Mouse (Mus musculus): ENCODE measurements around the gene Tshz2. TPM values are rescaled to one million over a fixed set of nuclear protein-coding genes. Genes with fewer than 3 reads are reported as not detected.
"Not testable (repeated sequence)": the region's sequence is repeated elsewhere in the genome, so short reads cannot be mapped to it uniquely, and the experiment has no call there.

Gene Tshz2
- polyA plus RNA-seq, 1 experiment from 2014 or later, result 13.0 TPM

DNA sequence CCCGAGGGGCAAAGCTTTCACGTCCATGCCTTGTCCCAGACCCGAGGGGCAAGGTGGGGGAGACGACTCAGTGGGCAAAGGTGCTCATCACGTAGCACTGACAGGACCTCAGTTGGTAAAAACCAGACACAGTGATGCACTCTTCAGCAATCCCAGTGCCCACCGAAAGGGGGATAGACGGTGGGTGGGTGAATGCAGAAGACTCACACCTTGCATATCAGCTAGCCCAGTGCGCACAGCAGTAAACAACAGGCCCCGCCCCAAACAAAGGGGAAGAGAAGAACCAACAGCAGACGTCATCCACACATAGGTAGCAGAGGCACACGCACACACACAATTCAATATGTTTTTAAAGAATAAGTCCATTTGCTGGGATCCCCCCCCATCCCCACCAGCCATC lies 221.7 kb downstream of the Tshz2 start:
- no peaks in the 10 kb centered on the region for H3K4me1 ChIP-seq (ENCODE audit: control insufficient read depth, insufficient read depth, low read length)
- 91% methylated on average over 11 of the region's 11 CpGs for WGBS
- no peak overlapping the region for H3K27ac ChIP-seq (replicated peaks; ENCODE audit: low read depth, low read length)
- H3K27me3 ChIP-seq (ENCODE audit: control insufficient read depth, insufficient read depth, low read length), result no peaks in the 10 kb centered on the region
- no peaks in the 10 kb centered on the region for H3K9me3 ChIP-seq (ENCODE audit: control insufficient read depth, low read length)
- DNase-seq (no peak), ATAC-seq (ENCODE audit: low FRiP score, low TSS enrichment) (no peak)
- no peak overlapping the region for H3K4me2 ChIP-seq (ENCODE audit: low read length)
- no peak overlapping the region for H3K4me3 ChIP-seq (replicated peaks; ENCODE audit: low read depth, low read length)
- no peak overlapping the region for H3K9ac ChIP-seq (replicated peaks; ENCODE audit: low read length)
- no peaks in the 10 kb centered on the region for H3K36me3 ChIP-seq (ENCODE audit: control insufficient read depth, insufficient read depth, low read length)

DNA sequence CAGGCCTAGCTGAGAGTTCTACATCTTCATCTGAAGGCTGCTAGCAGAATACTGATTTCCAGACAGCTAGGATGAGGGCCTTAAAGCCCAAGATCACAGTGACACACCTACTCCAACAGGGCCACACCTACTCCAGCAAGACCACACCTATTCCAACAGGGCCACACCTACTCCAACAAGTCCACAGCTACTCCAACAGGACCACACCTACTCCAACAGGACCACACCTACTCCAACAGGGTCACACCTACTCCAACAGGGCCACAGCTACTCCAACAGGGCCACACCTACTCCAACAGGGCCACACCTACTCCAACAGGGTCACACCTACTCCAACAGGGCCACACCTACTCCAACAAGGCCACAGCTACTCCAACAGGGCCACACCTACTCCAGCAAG lies 224.2 kb downstream of the Tshz2 start:
- H3K4me2 ChIP-seq (ENCODE audit: low read length); H3K9me3 ChIP-seq (ENCODE audit: control insufficient read depth, low read length); H3K27ac ChIP-seq (replicated peaks; ENCODE audit: low read depth, low read length); DNase-seq; H3K4me1 ChIP-seq (ENCODE audit: control insufficient read depth, insufficient read depth, low read length); H3K9ac ChIP-seq (replicated peaks; ENCODE audit: low read length); ATAC-seq (ENCODE audit: low FRiP score, low TSS enrichment); H3K27me3 ChIP-seq (ENCODE audit: control insufficient read depth, insufficient read depth, low read length); H3K36me3 ChIP-seq (ENCODE audit: control insufficient read depth, insufficient read depth, low read length); H3K4me3 ChIP-seq (replicated peaks; ENCODE audit: low read depth, low read length): not testable (repeated sequence)

- Histone ChIP-seq H3K9ac (replicated peaks; ENCODE audit: low read length) (no peak overlapping the region), H3K27me3 (ENCODE audit: control insufficient read depth, insufficient read depth, low read length) (no peaks in the 10 kb centered on the region), H3K4me3 (replicated peaks; ENCODE audit: low read depth, low read length) (no peak overlapping the region), H3K36me3 (ENCODE audit: control insufficient read depth, insufficient read depth, low read length) (no peaks in the 10 kb centered on the region), H3K27ac (replicated peaks; ENCODE audit: low read depth, low read length) (no peak overlapping the region), H3K4me2 (ENCODE audit: low read length) (no peak overlapping the region), H3K4me1 (ENCODE audit: control insufficient read depth, insufficient read depth, low read length) (0 out of 2 replicates have a peak, but pooled peaks cover 3% of the 10 kb centered on the region), H3K9me3 (ENCODE audit: control insufficient read depth, low read length) (no peaks in the 10 kb centered on the region)
- 46% methylated on average over 4 of the region's 4 CpGs for WGBS
- ATAC-seq (ENCODE audit: low FRiP score, low TSS enrichment) (no peak), DNase-seq (no peak)
Measured at GRCm38 (mm10) chr2:169859078-169859855, 226.5 kb downstream of the Tshz2 start.

GRCm38 (mm10) chr2:169860895-169861294 lies 228.1 kb downstream of the Tshz2 start:
- 0 out of 2 replicates have a peak, but pooled peaks cover 3% of the 10 kb centered on the region for H3K4me1 ChIP-seq (ENCODE audit: control insufficient read depth, insufficient read depth, low read length)
- WGBS, result 66% methylated on average over 5 of the region's 5 CpGs
- H3K4me2 ChIP-seq (ENCODE audit: low read length), result no peak overlapping the region
- no peak for ATAC-seq (ENCODE audit: low FRiP score, low TSS enrichment)
- H3K27me3 ChIP-seq (ENCODE audit: control insufficient read depth, insufficient read depth, low read length), result no peaks in the 10 kb centered on the region
- no peaks in the 10 kb centered on the region for H3K36me3 ChIP-seq (ENCODE audit: control insufficient read depth, insufficient read depth, low read length)
- peak; percentile 53 for DNase-seq
- H3K9me3 ChIP-seq (ENCODE audit: control insufficient read depth, low read length), result no peaks in the 10 kb centered on the region
- H3K4me3 ChIP-seq (replicated peaks; ENCODE audit: low read depth, low read length), result no peak overlapping the region
- no peak overlapping the region for H3K9ac ChIP-seq (replicated peaks; ENCODE audit: low read length)
- no peak overlapping the region for H3K27ac ChIP-seq (replicated peaks; ENCODE audit: low read depth, low read length)

- no peak for DNase-seq
- Histone ChIP-seq H3K27me3 (ENCODE audit: control insufficient read depth, insufficient read depth, low read length) (no peaks in the 10 kb centered on the region), H3K4me1 (ENCODE audit: control insufficient read depth, insufficient read depth, low read length) (0 out of 2 replicates have a peak, but pooled peaks cover 3% of the 10 kb centered on the region), H3K27ac (replicated peaks; ENCODE audit: low read depth, low read length) (no peak overlapping the region), H3K4me3 (replicated peaks; ENCODE audit: low read depth, low read length) (no peak overlapping the region), H3K4me2 (ENCODE audit: low read length) (no peak overlapping the region), H3K36me3 (ENCODE audit: control insufficient read depth, insufficient read depth, low read length) (no peaks in the 10 kb centered on the region), H3K9ac (replicated peaks; ENCODE audit: low read length) (no peak overlapping the region), H3K9me3 (ENCODE audit: control insufficient read depth, low read length) (no peaks in the 10 kb centered on the region)
- no peak for ATAC-seq (ENCODE audit: low FRiP score, low TSS enrichment)
- 61% methylated on average over 6 of the region's 6 CpGs for WGBS
Measured at GRCm38 (mm10) chr2:169862701-169863100, 229.9 kb downstream of the Tshz2 start.

DNA sequence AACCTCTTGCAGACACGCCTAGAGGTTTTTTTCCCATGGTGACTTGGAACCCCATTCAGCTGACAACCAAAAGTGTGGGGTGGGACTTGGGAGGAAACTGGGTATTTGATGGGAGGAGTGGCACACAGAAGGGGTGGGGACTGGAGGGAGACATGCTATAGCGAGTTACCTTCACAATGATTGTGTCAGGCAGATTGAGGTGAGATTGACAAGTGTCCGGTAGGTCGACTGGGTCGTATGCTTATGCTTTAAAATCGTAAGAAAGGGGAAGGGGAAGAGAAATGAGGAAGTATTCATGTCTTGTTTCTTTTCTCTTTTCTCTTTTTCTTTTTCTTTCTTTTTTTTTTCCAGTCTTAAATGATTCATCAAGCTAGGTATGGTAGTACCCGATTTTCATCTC lies 236.7 kb downstream of the Tshz2 start:
- Histone ChIP-seq H3K4me3 (replicated peaks; ENCODE audit: low read depth, low read length) (no peak overlapping the region), H3K9me3 (ENCODE audit: control insufficient read depth, low read length) (no peaks in the 10 kb centered on the region)

GRCm38 (mm10) chr2:169870503-169870902 lies 237.7 kb downstream of the Tshz2 start:
- DNase-seq (no peak), ATAC-seq (ENCODE audit: low FRiP score, low TSS enrichment) (no peak)
- H3K4me2 ChIP-seq (ENCODE audit: low read length), result no peak overlapping the region
- 32% methylated on average over 5 of the region's 5 CpGs for WGBS
- no peaks in the 10 kb centered on the region for H3K27me3 ChIP-seq (ENCODE audit: control insufficient read depth, insufficient read depth, low read length)
- no peak overlapping the region for H3K9ac ChIP-seq (replicated peaks; ENCODE audit: low read length)
- no peak overlapping the region for H3K27ac ChIP-seq (replicated peaks; ENCODE audit: low read depth, low read length)
- H3K4me3 ChIP-seq (replicated peaks; ENCODE audit: low read depth, low read length), result no peak overlapping the region
- no peaks in the 10 kb centered on the region for H3K9me3 ChIP-seq (ENCODE audit: control insufficient read depth, low read length)
- no peaks in the 10 kb centered on the region for H3K4me1 ChIP-seq (ENCODE audit: control insufficient read depth, insufficient read depth, low read length)
- no peaks in the 10 kb centered on the region for H3K36me3 ChIP-seq (ENCODE audit: control insufficient read depth, insufficient read depth, low read length)

More for the DNA sequence above, 236.7 kb downstream of the Tshz2 start:
- ATAC-seq (ENCODE audit: low FRiP score, low TSS enrichment), result no peak
- H3K27me3 ChIP-seq (ENCODE audit: control insufficient read depth, insufficient read depth, low read length), result no peaks in the 10 kb centered on the region
- no peaks in the 10 kb centered on the region for H3K4me1 ChIP-seq (ENCODE audit: control insufficient read depth, insufficient read depth, low read length)
- H3K36me3 ChIP-seq (ENCODE audit: control insufficient read depth, insufficient read depth, low read length), result no peaks in the 10 kb centered on the region
- no peak overlapping the region for H3K9ac ChIP-seq (replicated peaks; ENCODE audit: low read length)
- whole genome bisulfite sequencing, result 92% methylated on average over 7 of the region's 7 CpGs
- no peak overlapping the region for H3K4me2 ChIP-seq (ENCODE audit: low read length)
- no peak overlapping the region for H3K27ac ChIP-seq (replicated peaks; ENCODE audit: low read depth, low read length)
- DNase-seq, result no peak

DNA sequence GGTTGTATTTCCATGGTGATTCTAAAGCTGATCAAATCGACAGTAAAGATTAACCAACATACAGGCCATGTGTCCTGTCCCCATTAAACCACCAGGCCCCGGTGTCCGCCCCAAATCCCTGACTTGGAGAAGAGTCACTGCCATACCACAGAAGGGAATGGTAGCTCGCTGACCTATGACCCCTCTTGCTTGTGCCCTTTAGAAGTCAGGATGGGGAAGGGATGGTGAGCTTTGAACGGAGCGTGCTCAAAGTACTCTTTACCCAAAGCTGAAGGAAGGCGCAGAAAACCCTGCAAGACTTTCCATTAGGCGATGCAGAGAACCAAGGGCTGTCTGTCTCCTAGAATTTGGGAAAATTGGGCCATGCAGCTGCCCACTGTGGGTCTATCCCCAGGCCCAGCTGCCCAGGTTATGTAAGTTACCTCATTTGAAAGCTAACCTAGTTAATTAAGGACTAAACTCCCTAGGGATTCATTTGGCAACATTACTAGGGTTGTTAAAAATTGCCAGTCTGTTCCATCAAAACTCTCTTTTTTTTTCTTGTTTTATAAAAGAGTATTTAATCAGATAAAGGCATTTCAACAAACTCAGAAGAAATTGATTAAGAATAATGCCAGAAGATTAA lies 238.7 kb downstream of the Tshz2 start:
- no peak overlapping the region for H3K4me3 ChIP-seq (replicated peaks; ENCODE audit: low read depth, low read length)
- H3K4me1 ChIP-seq (ENCODE audit: control insufficient read depth, insufficient read depth, low read length), result no peaks in the 10 kb centered on the region
- DNase-seq (no peak), ATAC-seq (ENCODE audit: low FRiP score, low TSS enrichment) (no peak)
- H3K9ac ChIP-seq (replicated peaks; ENCODE audit: low read length), result no peak overlapping the region
- H3K36me3 ChIP-seq (ENCODE audit: control insufficient read depth, insufficient read depth, low read length), result no peaks in the 10 kb centered on the region
- H3K4me2 ChIP-seq (ENCODE audit: low read length), result no peak overlapping the region
- no peak overlapping the region for H3K27ac ChIP-seq (replicated peaks; ENCODE audit: low read depth, low read length)
- 85% methylated on average over 8 of the region's 8 CpGs for WGBS
- H3K9me3 ChIP-seq (ENCODE audit: control insufficient read depth, low read length), result no peaks in the 10 kb centered on the region
- H3K27me3 ChIP-seq (ENCODE audit: control insufficient read depth, insufficient read depth, low read length), result no peaks in the 10 kb centered on the region

DNA sequence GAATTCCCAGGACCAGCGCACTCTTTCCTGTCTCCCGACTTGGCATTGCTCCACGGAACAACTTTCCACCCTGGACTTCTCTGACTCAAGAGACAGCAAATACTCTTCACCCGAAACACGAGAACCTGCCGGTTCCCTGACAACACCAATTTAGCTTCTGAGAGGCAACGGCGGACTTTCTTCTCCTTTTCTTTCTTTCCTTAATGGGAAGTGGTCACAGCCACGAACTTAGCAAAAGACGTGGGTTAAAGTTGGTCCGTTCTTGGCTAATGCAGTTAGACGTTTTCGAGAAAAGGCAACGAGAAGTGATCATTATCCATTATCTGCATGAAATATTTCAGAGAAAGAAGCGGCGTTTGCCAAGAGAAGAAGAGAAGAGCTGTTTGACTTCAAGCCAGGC lies 240.6 kb downstream of the Tshz2 start:
- WGBS, result 89% methylated on average over 16 of the region's 16 CpGs
- DNase-seq (no peak), ATAC-seq (ENCODE audit: low FRiP score, low TSS enrichment) (no peak)
- Histone ChIP-seq H3K4me1 (ENCODE audit: control insufficient read depth, insufficient read depth, low read length) (no peaks in the 10 kb centered on the region), H3K9ac (replicated peaks; ENCODE audit: low read length) (no peak overlapping the region), H3K36me3 (ENCODE audit: control insufficient read depth, insufficient read depth, low read length) (no peaks in the 10 kb centered on the region), H3K4me3 (replicated peaks; ENCODE audit: low read depth, low read length) (no peak overlapping the region), H3K9me3 (ENCODE audit: control insufficient read depth, low read length) (no peaks in the 10 kb centered on the region), H3K27ac (replicated peaks; ENCODE audit: low read depth, low read length) (no peak overlapping the region), H3K4me2 (ENCODE audit: low read length) (no peak overlapping the region), H3K27me3 (ENCODE audit: control insufficient read depth, insufficient read depth, low read length) (no peaks in the 10 kb centered on the region)
